Mouse (Mus musculus): Measurements from ENCODE around the gene Copa.

Copa gene

GRCm38 (mm10) chr1:172141529-172141928, 59.2 kb downstream of the Copa start:
- no peak for DNase-seq (ENCODE audit: low spot score in 2 of 2)

- peak in 1 of 2 experiments; percentile 57 for DNase-seq (ENCODE audit: low spot score in 2 of 2)
Observed at GRCm38 (mm10) chr1:172143570-172143969, 61.2 kb downstream of the Copa start.

- DNase-seq (ENCODE audit: low spot score in 2 of 2), result peak; percentile 98
Observed at GRCm38 (mm10) chr1:172147835-172148278, 65.5 kb downstream of the Copa start, which contains the start of gene Dcaf8. TSS of gene Dcaf8 (plus strand) at chr1:172148084.

GRCm38 (mm10) chr1:172148279-172148954, 66.1 kb downstream of the Copa start:
- DNase-seq (ENCODE audit: low spot score in 2 of 2), result peak in 1 of 2 experiments; percentile 50

- DNase-seq (ENCODE audit: low spot score in 2 of 2), result no peak
Observed at GRCm38 (mm10) chr1:172148955-172149815, 66.9 kb downstream of the Copa start.

GRCm38 (mm10) chr1:172154536-172154935, 72.2 kb downstream of the Copa start:
- DNase-seq (ENCODE audit: low spot score in 2 of 2), result no peak

- no peak for DNase-seq (ENCODE audit: low spot score in 2 of 2)
Observed at GRCm38 (mm10) chr1:172155518-172155917, 73.2 kb downstream of the Copa start.

- DNase-seq (ENCODE audit: low spot score in 2 of 2), result no peak
Observed at GRCm38 (mm10) chr1:172159970-172160369, 77.6 kb downstream of the Copa start.

- DNase-seq (ENCODE audit: low spot score in 2 of 2), result no peak
Observed at GRCm38 (mm10) chr1:172160508-172160907, 78.2 kb downstream of the Copa start.

- peak in 1 of 2 experiments; percentile 49 for DNase-seq (ENCODE audit: low spot score in 2 of 2)
Observed at GRCm38 (mm10) chr1:172162009-172162408, 79.7 kb downstream of the Copa start.

GRCm38 (mm10) chr1:172162959-172163358, 80.6 kb downstream of the Copa start:
- no peak for DNase-seq (ENCODE audit: low spot score in 2 of 2)

GRCm38 (mm10) chr1:172167911-172168310, 85.6 kb downstream of the Copa start:
- no peak for DNase-seq (ENCODE audit: low spot score in 2 of 2)

- no peak for DNase-seq (ENCODE audit: low spot score in 2 of 2)
Observed at GRCm38 (mm10) chr1:172169809-172170208, 87.5 kb downstream of the Copa start.
